Mouse (Mus musculus) heart, adult 2 months (tissue): ENCODE results near the gene Hk2.

Source experiments
- CTCF ChIP-seq: fragments of 200-600 bp; IDR thresholded peaks from 2 replicates; pipeline ENCODE4 v1.8.1; 2022; ENCODE audit warnings: antibody characterized with exemption, mild to moderate bottlenecking, moderate library complexity
- EP300 ChIP-seq: fragments of 200-500 bp; IDR thresholded peaks from 2 replicates; pipeline ENCODE4 v1.6.1; 2011; ENCODE audit warnings: low read depth, low read length, control low read depth; ENCODE audit not compliant: insufficient read depth
- POLR2A ChIP-seq: fragments of 200-500 bp; IDR thresholded peaks from 2 replicates; pipeline ENCODE4 v1.6.1; 2011; ENCODE audit warnings: mild to moderate bottlenecking, low read depth, low read length, control low read depth; ENCODE audit not compliant: insufficient read depth

- TF ChIP-seq CTCF (no peak), POLR2A (no peak), EP300 (no peak)
These were observed 6.6 kb upstream of the Hk2 start for GRCm38 (mm10) chr6:82780802-82781393.
